8 mouse cellular contexts compared by ENCODE assay signal in the genomic region with DNA sequence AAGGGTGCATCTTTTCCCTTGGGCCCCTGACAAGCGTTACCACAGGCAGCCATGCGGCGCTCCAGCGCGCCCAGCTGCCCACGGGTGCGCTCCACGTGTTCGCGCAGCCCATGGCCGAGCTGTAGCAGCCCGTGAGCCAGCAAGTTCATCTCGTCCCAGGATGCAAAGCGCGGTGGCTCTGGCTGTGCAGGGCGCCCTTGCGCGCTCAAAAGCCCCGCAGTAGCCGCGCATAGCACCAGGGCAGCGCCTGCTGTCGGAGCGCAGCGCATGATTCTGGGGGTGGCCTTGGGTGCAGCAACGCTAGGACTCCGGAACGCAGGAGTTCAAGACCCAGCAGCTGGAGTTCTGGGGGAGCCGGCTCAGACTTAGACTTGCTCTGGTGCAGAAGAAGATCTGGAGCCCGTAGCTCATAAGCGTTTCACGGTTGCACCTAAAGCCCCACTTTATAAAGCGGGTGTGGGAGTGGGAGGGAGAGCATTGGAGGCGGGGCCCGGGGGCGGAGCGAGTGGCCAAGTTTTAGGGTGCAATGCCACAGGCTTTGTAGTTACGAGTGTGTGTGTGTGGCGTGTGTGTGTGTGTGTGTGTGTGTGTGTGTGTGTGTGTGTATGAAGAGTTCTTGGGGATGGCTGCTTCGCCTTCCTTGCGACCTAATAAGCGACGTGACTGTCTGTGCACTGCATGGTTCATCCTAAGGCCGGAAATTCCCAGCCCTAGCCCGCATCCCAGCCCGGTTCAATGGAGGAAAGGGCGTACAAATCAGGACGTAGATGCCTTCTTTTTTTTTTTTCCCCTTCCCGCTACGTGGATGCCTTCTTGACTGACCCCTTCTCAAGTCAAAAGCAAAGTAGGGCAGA. TPM values are rescaled to one million over a fixed set of nuclear protein-coding genes. Genes with fewer than 3 reads are reported as not detected.
A peak's percentile ranks its signal among the peaks of the same experiment; 100 is the strongest.
DNase-seq lines count a peak whose midpoint lies in the region.

A gene (minus strand): TSS at position 707 of the 854 bp plus-strand sequence.

- peak within 1 kb of the TSS; percentile 89 for H3K27ac ChIP-seq in hindbrain, embryonic 10.5 days

- peak within 1 kb of the TSS; percentile 66 for H3K4me3 ChIP-seq in hindbrain, embryonic 10.5 days

- WGBS in hindbrain, embryonic 10.5 days, result 1% methylated on average over 50 of the region's 50 CpGs

- H3K27me3 ChIP-seq in hindbrain, embryonic 10.5 days (ENCODE audit: insufficient read depth, poor library complexity, severe bottlenecking), result peaks cover 20% of the 10 kb centered on the region; the same call in 1 of the 2 replicates

- no peaks in the 10 kb centered on the region for H3K9me3 ChIP-seq in hindbrain, embryonic 10.5 days

- peak; percentile 74 for DNase-seq in ES-CJ7 (ENCODE audit: low read depth, low spot score)
- DNase-seq in c-Kit-positive CD71-negative TER-119-negative erythroid progenitor cells, embryonic 14.5 days (ENCODE audit: low read depth), result peak; percentile 48
- DNase-seq in forelimb bud, embryonic 11.5 days (ENCODE audit: low read depth, low spot score), result peak; percentile 59
- DNase-seq in hindbrain, embryonic 10.5 days (ENCODE audit: low spot score), result peak; percentile 76
- DNase-seq in layer of hippocampus, postnatal 10 days (ENCODE audit: low spot score in 2 of 2), result peak; percentile 54 to 66
- peak; percentile 84 for DNase-seq in lung, postnatal 14 days
- peak; percentile 86 for DNase-seq in retina, postnatal 1 day
- DNase-seq in thymus, postnatal 4 days, result peak; percentile 85

- peaks cover 47% of the 10 kb centered on the region for H3K4me1 ChIP-seq in hindbrain, embryonic 10.5 days (replicated peaks)

- peaks cover 12% of the 10 kb centered on the region for H3K36me3 ChIP-seq in hindbrain, embryonic 10.5 days

RNA-seq across cellular contexts. Expression of the gene that starts here (rescaled TPM):
- 23.4 and 25.9 TPM in 2 replicates for polyA plus RNA-seq in hindbrain, embryonic 10.5 days (2016; fragmentation: Nextera tagmentation; extraction: Ambion mirVana)
- 1 to 10 TPM; 6.9 to 9.5 TPM for total RNA-seq in layer of hippocampus, postnatal 10 days (2021)

Comparison
In these comparisons a context has a peak if more than half of its experiments do, and no peak if none do; other contexts are left out.
1. Peak in every context shown above with its lines: DNase-seq, H3K4me3 ChIP-seq and H3K27ac ChIP-seq.